Mouse (Mus musculus) liver, embryonic 16.5 days (tissue): Measurements from ENCODE around the gene Hs1bp3. TPM values are rescaled to one million over a fixed set of nuclear protein-coding genes. Genes with fewer than 3 reads are reported as not detected.

ENCODE experiments used
- ATAC-seq: fragments of 200-750 bp; cut with Nextera tagmentation; 2 replicates; pipeline ENCODE4 v1.8.0; 2017; ENCODE audit warnings: low read depth, mild to moderate bottlenecking, moderate number of reproducible peaks, moderate library complexity
- H3K27ac ChIP-seq: fragments of 300-500 bp; sonication (generic); 2 replicates; pipeline ENCODE4 v1.5.1; 2014; ENCODE audit warnings: mild to moderate bottlenecking, low read length
- H3K27me3 ChIP-seq: fragments of 300-500 bp; sonication (generic); 2 replicates; pipeline ENCODE4 v1.6.1; 2014; ENCODE audit warnings: low read depth, low read length, mixed read lengths; ENCODE audit not compliant: control insufficient read depth, insufficient read depth
- H3K36me3 ChIP-seq: fragments of 300-500 bp; sonication (generic); 2 replicates; pipeline ENCODE4 v1.6.1; 2014; ENCODE audit warnings: mild to moderate bottlenecking; ENCODE audit not compliant: control insufficient read depth, insufficient read depth
- H3K4me1 ChIP-seq: fragments of 300-500 bp; sonication (generic); 2 replicates; pipeline ENCODE4 v1.6.1; 2014; ENCODE audit warnings: low read depth, low read length, mixed read lengths; ENCODE audit not compliant: control insufficient read depth
- H3K4me2 ChIP-seq: fragments of 300-500 bp; sonication (generic); 2 replicates; pipeline ENCODE4 v1.6.1; 2014; ENCODE audit warnings: low read depth, low read length, mixed read lengths
- H3K4me3 ChIP-seq: fragments of 300-500 bp; sonication (generic); 2 replicates; pipeline ENCODE4 v1.5.1; 2014; ENCODE audit warnings: low read depth, mild to moderate bottlenecking, low read length
- H3K9ac ChIP-seq: fragments of 300-500 bp; sonication (generic); 2 replicates; pipeline ENCODE4 v1.6.1; 2014; ENCODE audit warnings: low read depth, low read length
- H3K9me3 ChIP-seq: fragments of 300-500 bp; sonication (generic); replicated peaks from 2 replicates; pipeline ENCODE4 v1.6.1; 2016; ENCODE audit warnings: low read length; ENCODE audit not compliant: control insufficient read depth
- WGBS: fragments of 180-500 bp; shearing (Covaris S2); extraction: QIAGEN DNeasy Blood & Tissue Kit; methylation state at CpG from one replicate; pipeline ENCODE4 v1.1.7; 2014; ENCODE audit not compliant: insufficient replicate concordance; 5-methylcytosine and 5-hydroxymethylcytosine counted together
- polyA plus RNA-seq: library from polyadenylated mRNA; unstranded; fragments of >200 nt; fragmentation: Nextera tagmentation; extraction: Ambion mirVana; gene quantifications from 2 replicates; pipeline ENCODE4 v1.2.1, GENCODE M21; 2015

Hs1bp3 gene
- polyA plus RNA-seq, 1 experiment from 2014 or later, result 5.0 TPM

DNA sequence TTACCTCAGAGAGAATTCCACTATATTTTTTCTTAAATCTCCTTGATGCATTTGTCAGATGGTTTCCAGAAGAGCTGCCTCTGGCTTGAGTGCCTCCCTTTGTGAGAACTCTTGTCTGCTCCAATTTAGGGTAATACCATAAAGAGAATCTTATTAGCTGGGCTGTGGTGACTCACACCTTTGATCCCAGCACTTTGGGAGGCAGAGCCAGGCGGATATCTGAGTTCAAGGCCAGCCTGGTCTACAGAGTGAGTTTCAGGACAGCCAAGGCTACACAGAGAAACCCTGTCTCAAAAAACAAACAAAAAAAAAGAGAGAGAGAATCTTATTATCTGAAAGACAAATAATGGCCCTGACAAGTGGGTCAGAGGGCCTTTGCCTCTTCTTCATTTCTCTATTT, 63.9 kb downstream of the Hs1bp3 start:
- no peak for ATAC-seq
- Histone ChIP-seq H3K4me3 (no peak overlapping the region), H3K9ac (no peak overlapping the region)

GRCm38 (mm10) chr12:8377955-8378620, 64.9 kb downstream of the Hs1bp3 start:
- H3K4me2 ChIP-seq, result no peak overlapping the region
- 63% methylated on average over 9 of the region's 9 CpGs for WGBS
- no peak overlapping the region for H3K9ac ChIP-seq
- H3K36me3 ChIP-seq, result no peaks in the 10 kb centered on the region
- no peak overlapping the region for H3K4me3 ChIP-seq
- H3K27me3 ChIP-seq, result no peaks in the 10 kb centered on the region
- no peak overlapping the region for H3K27ac ChIP-seq
- no peaks in the 10 kb centered on the region for H3K9me3 ChIP-seq
- H3K4me1 ChIP-seq, result no peaks in the 10 kb centered on the region
- no peak for ATAC-seq

More for the DNA sequence above, 63.9 kb downstream of the Hs1bp3 start:
- no peaks in the 10 kb centered on the region for H3K27me3 ChIP-seq
- H3K27ac ChIP-seq, result no peak overlapping the region
- H3K4me2 ChIP-seq, result no peak overlapping the region
- no peaks in the 10 kb centered on the region for H3K36me3 ChIP-seq
- WGBS, result 43% methylated on average over 1 of the region's 1 CpGs
- no peaks in the 10 kb centered on the region for H3K9me3 ChIP-seq
- H3K4me1 ChIP-seq, result no peaks in the 10 kb centered on the region

DNA sequence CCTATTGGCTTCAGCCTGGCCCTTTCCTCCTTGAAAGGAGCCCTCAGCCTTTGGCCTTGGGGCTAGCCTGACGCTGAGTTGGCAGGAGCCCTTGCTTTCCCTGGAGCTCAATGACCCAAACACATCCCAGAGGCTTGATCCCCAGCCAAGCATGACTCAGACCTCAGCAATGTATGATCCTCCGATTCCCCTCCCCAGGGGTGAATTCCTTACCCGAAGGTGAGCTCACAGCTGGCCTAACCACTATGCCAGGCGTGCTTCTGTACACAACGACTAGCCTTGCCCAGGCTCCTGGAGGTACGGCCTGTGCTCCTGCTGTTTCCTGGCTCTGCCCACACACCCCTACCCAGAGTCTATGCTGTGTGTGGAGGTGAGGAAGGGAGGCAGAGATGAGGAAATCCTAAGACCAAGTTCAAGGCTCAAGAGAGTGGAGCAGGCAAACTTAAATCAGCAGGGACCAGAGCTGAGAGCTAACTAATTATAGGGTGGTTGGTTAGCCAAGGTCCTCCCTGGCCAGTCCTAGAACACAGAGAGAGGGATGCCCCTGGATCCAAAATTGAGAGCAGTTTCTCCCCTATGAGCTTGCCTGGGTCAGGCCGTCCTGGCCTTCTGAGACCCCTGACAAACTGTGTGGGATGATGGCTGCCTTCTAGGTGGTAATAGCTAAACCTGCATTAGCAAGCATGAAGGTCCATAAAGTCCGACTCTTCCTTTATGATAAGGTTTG, 66.7 kb downstream of the Hs1bp3 start:
- Histone ChIP-seq H3K4me1 (no peaks in the 10 kb centered on the region), H3K4me2 (no peak overlapping the region), H3K9me3 (no peaks in the 10 kb centered on the region), H3K36me3 (no peaks in the 10 kb centered on the region), H3K27me3 (no peaks in the 10 kb centered on the region), H3K4me3 (no peak overlapping the region), H3K27ac (no peak overlapping the region), H3K9ac (no peak overlapping the region)
- no peak for ATAC-seq
- WGBS, result 44% methylated on average over 8 of the region's 8 CpGs

GRCm38 (mm10) chr12:8380944-8381343, 67.7 kb downstream of the Hs1bp3 start:
- H3K27ac ChIP-seq, result no peak overlapping the region
- no peaks in the 10 kb centered on the region for H3K9me3 ChIP-seq
- H3K36me3 ChIP-seq, result no peaks in the 10 kb centered on the region
- no peak for ATAC-seq
- no peaks in the 10 kb centered on the region for H3K4me1 ChIP-seq
- no peaks in the 10 kb centered on the region for H3K27me3 ChIP-seq
- no peak overlapping the region for H3K4me3 ChIP-seq
- no peak overlapping the region for H3K4me2 ChIP-seq
- H3K9ac ChIP-seq, result no peak overlapping the region
- 68% methylated on average over 9 of the region's 9 CpGs for WGBS

DNA sequence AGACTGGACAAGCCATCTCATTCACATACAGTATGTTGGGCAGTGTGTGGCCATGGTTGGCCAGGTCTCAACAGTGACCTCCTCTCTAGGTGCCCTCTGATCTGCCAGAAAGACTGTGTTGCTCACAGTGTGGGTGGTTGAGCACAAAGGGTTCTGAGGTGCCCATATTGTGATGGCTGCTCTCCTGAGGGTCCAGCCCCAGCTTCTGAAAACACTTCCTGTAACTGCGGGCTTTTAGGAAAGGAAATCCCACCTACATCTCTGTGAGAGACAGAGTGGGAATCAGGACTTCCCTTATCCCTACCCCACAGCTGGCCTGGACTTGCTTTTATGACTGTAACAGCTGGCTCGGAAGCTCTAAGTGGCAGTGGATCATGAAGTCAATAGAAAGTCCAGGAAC, 68.7 kb downstream of the Hs1bp3 start:
- no peaks in the 10 kb centered on the region for H3K36me3 ChIP-seq
- 46% methylated on average over 2 of the region's 2 CpGs for WGBS
- no peaks in the 10 kb centered on the region for H3K9me3 ChIP-seq
- no peaks in the 10 kb centered on the region for H3K4me1 ChIP-seq
- no peaks in the 10 kb centered on the region for H3K27me3 ChIP-seq
- ATAC-seq, result no peak
- H3K4me3 ChIP-seq, result no peak overlapping the region
- no peak overlapping the region for H3K27ac ChIP-seq
- H3K4me2 ChIP-seq, result no peak overlapping the region
- no peak overlapping the region for H3K9ac ChIP-seq

- Histone ChIP-seq H3K9me3 (no peaks in the 10 kb centered on the region), H3K27ac (no peak overlapping the region), H3K27me3 (no peaks in the 10 kb centered on the region), H3K4me2 (no peak overlapping the region), H3K36me3 (no peaks in the 10 kb centered on the region), H3K4me1 (no peaks in the 10 kb centered on the region), H3K9ac (no peak overlapping the region; the same call in 1 of the 2 replicates), H3K4me3 (no peak overlapping the region)
- 46% methylated on average over 6 of the region's 6 CpGs for WGBS
- ATAC-seq, result peak; percentile 25; the same call in 1 of the 2 replicates
These were observed 70.6 kb downstream of the Hs1bp3 start for GRCm38 (mm10) chr12:8383822-8384221.

DNA sequence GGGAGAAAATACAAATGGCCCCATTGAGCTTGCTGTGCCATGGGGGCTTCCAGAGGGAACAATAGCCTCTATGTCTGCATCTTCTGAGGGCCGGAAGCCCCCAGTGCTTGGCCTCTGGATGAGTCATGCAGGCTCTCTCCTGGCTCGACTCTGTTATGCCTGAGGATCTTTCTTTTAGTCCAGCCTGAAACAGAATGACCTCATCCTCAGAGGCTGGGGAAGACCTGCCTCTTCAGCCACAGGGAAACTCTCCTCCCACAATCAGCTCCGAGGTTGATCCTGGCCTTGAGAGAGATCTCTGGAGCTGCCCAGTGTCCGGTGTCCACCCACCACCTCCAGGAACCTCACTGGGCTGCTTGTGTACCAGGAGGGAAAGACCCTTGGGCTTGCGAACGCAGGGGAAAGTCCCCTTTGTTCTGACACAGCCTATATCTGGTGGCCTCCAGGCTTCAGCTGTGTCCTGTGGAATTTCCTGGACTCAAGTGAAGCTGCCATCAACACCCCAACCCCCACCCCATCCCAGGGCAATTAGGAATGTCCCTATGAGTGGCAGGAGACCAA, 73.3 kb downstream of the Hs1bp3 start:
- peak; percentile 61 for ATAC-seq
- Histone ChIP-seq H3K9ac (no peak overlapping the region), H3K9me3 (no peaks in the 10 kb centered on the region), H3K36me3 (no peaks in the 10 kb centered on the region), H3K4me1 (no peaks in the 10 kb centered on the region), H3K4me2 (no peak overlapping the region), H3K4me3 (no peak overlapping the region), H3K27me3 (no peaks in the 10 kb centered on the region), H3K27ac (no peak overlapping the region)
- 45% methylated on average over 6 of the region's 6 CpGs for WGBS

DNA sequence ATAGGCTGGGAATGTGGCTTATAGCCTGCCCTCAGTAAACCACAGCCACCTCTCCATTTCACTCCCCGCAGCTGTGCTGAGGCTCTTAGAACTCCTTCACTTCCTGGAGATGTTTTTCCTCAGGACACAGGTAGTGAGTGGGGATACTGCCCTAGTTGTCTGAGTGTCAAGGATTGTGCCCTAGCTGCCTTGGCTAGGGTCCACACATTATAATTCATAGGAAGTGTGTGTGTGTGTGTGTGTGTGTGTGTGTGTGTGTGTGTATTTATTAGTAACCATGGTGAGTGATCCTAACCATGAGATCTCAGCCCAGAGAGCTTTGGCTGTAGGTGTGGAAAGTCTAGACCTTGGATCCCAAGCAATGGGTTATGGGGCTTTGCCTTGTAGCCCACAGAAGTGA, 74.0 kb downstream of the Hs1bp3 start:
- no peaks in the 10 kb centered on the region for H3K9me3 ChIP-seq
- H3K27ac ChIP-seq, result no peak overlapping the region
- no peaks in the 10 kb centered on the region for H3K36me3 ChIP-seq
- H3K4me2 ChIP-seq, result no peak overlapping the region
- H3K9ac ChIP-seq, result no peak overlapping the region
- H3K4me1 ChIP-seq, result no peaks in the 10 kb centered on the region
- H3K4me3 ChIP-seq, result no peak overlapping the region
- no peaks in the 10 kb centered on the region for H3K27me3 ChIP-seq
- ATAC-seq, result no peak
- WGBS, result 57% methylated on average over 1 of the region's 1 CpGs
